Comparison of ENCODE assay signal across 8 mouse cellular contexts in the genomic region with DNA sequence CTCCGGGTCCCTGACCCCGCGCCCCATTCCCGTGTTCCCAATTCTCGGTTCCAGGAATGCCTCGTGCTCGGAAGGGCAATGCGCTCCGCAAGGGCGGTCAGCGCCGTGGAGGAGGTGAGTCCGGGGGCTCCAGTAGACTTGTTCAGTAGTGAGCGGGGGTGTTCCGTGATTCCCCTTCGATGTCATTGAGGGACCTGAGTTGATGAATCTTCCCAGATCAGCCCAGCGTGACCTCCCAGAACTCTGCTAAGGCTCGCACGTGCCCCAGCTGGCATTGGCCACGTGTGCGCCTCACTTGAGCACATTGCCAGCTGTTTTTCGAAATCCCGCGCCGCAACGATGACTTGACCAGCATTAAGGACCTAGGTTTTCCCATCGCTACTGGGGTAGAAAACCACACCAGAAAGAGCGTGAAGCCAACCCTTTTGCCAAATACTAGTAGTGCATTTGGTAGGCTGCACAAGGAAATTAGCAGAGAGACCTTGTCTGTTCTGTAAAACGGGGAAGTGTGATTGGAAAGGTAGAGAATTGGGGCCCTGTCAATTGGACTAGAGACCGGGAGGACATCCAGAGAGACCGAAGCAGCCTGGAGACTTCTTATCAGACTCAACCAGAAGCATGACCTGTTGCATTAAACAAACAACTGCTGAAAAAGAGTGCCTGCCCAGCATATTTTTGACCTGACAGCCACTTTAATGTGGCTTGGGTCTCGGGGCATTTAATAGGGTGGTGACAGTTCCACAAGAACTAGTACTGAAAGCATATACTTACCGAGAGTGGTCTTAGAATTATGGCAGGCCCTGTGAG. TPM values are rescaled to one million over a fixed set of nuclear protein-coding genes. Genes with fewer than 3 reads are reported as not detected.
DNase-seq lines count a peak whose midpoint lies in the region; ATAC-seq lines count a peak whose summit lies in the region.

No protein-coding gene starts in this region.

- H3K27ac ChIP-seq in forebrain, embryonic 14.5 days (ENCODE audit: low read depth, low read length): no peak overlapping the region
- peak overlapping the region; percentile 62; the same call in 1 of the 2 replicates for H3K27ac ChIP-seq in kidney, embryonic 16.5 days (ENCODE audit: low read length)

- 5% methylated on average over 33 of the region's 33 CpGs for whole genome bisulfite sequencing in forebrain, embryonic 14.5 days
- WGBS in kidney, embryonic 16.5 days: 1% methylated on average over 33 of the region's 33 CpGs

- peak overlapping the region; percentile 89 for H3K4me2 ChIP-seq in forebrain, embryonic 14.5 days (ENCODE audit: low read length)
- peak overlapping the region; percentile 95 for H3K4me2 ChIP-seq in kidney, embryonic 16.5 days (replicated peaks; ENCODE audit: low read depth, low read length)

- H3K4me3 ChIP-seq in forebrain, embryonic 14.5 days (ENCODE audit: low read depth, low read length): peak overlapping the region; percentile 68
- peak overlapping the region; percentile 80 for H3K4me3 ChIP-seq in kidney, embryonic 16.5 days (ENCODE audit: low read length)

- DNase-seq in layer of hippocampus, adult 11-12 months (ENCODE audit: low spot score): peak; percentile 57
- no peak for DNase-seq in layer of hippocampus, postnatal 36 days
- DNase-seq in adipocyte (ENCODE audit: low spot score): peak; percentile 76
- peak; percentile 45 for DNase-seq in forebrain, embryonic 14.5 days (ENCODE audit: low spot score)
- no peak for DNase-seq in B cell, adult 2 months
- DNase-seq in layer of hippocampus, adult 9-10 months (ENCODE audit: low spot score): no peak

- H3K4me1 ChIP-seq in forebrain, embryonic 14.5 days (ENCODE audit: control insufficient read depth, insufficient read depth, low read length): peaks cover 6% of the 10 kb centered on the region
- peaks cover 13% of the 10 kb centered on the region for H3K4me1 ChIP-seq in kidney, embryonic 16.5 days (ENCODE audit: insufficient read depth, low read length)

- no peaks in the 10 kb centered on the region for H3K9me3 ChIP-seq in forebrain, embryonic 14.5 days (replicated peaks; ENCODE audit: control insufficient read depth, low read length)
- H3K9me3 ChIP-seq in kidney, embryonic 16.5 days (ENCODE audit: low read length): no peaks in the 10 kb centered on the region

- no peaks in the 10 kb centered on the region for H3K27me3 ChIP-seq in forebrain, embryonic 14.5 days (replicated peaks; ENCODE audit: control insufficient read depth, insufficient read depth, low read length)
- H3K27me3 ChIP-seq in kidney, embryonic 16.5 days (ENCODE audit: insufficient read depth, low read length): no peaks in the 10 kb centered on the region

- peaks cover 36% of the 10 kb centered on the region for H3K36me3 ChIP-seq in forebrain, embryonic 14.5 days (ENCODE audit: control insufficient read depth, insufficient read depth, low read length)
- peaks cover 41% of the 10 kb centered on the region for H3K36me3 ChIP-seq in kidney, embryonic 16.5 days (ENCODE audit: insufficient read depth, low read length)

- H3K9ac ChIP-seq in forebrain, embryonic 14.5 days (ENCODE audit: low read length): peak overlapping the region; percentile 69
- peak overlapping the region; percentile 76 for H3K9ac ChIP-seq in kidney, embryonic 16.5 days (replicated peaks; ENCODE audit: low read length)

- no peak; the same call in 1 of the 2 replicates for ATAC-seq in forebrain, embryonic 14.5 days
- peak; percentile 46 for ATAC-seq in kidney, embryonic 16.5 days (ENCODE audit: low FRiP score, low TSS enrichment)
- ATAC-seq in megakaryocyte progenitor cell, adult 5-6 weeks (replicated peaks; ENCODE audit: poor library complexity): peak; percentile 24

RNA-seq across cellular contexts. Expression of a gene that starts 0.6 kb away (rescaled TPM):
- total RNA-seq in layer of hippocampus, postnatal 36 days (2021): 10 to 100 TPM; 11.2 to 13.8 TPM
- 18.7 and 19.1 TPM in 2 replicates for polyA plus RNA-seq in forebrain, embryonic 14.5 days (2014; fragmentation: Nextera tagmentation; extraction: Ambion mirVana)
- 60.7 and 64.3 TPM in 2 replicates for polyA plus RNA-seq in kidney, embryonic 16.5 days (2015; fragmentation: Nextera tagmentation; extraction: Ambion mirVana)
- 68.0 and 93.4 TPM in 2 replicates for total RNA-seq in megakaryocyte progenitor cell, adult 5-6 weeks (2015)
- total RNA-seq in megakaryocyte progenitor cell, adult 5-6 weeks (2017): 31.5 and 72.4 TPM in 2 replicates

RNA-seq across cellular contexts. Expression of a gene that starts 7.4 kb away (rescaled TPM):
- total RNA-seq in layer of hippocampus, postnatal 36 days (2021): 1 to 10 TPM; 1.3 to 1.8 TPM
- 0.66 and 1.0 TPM in 2 replicates for polyA plus RNA-seq in forebrain, embryonic 14.5 days (2014; fragmentation: Nextera tagmentation; extraction: Ambion mirVana)
- polyA plus RNA-seq in kidney, embryonic 16.5 days (2015; fragmentation: Nextera tagmentation; extraction: Ambion mirVana): 1.3 and 1.6 TPM in 2 replicates
- total RNA-seq in megakaryocyte progenitor cell, adult 5-6 weeks (2015): 1.4 and 1.7 TPM in 2 replicates
- 0.58 TPM in 1 of 2 replicates, not detected in the other for total RNA-seq in megakaryocyte progenitor cell, adult 5-6 weeks (2017)

RNA-seq across cellular contexts. Expression of a gene that starts 9.3 kb away (rescaled TPM):
- 10 to 100 TPM; 13.5 to 13.8 TPM for total RNA-seq in layer of hippocampus, postnatal 36 days (2021)
- 17.4 and 18.7 TPM in 2 replicates for polyA plus RNA-seq in forebrain, embryonic 14.5 days (2014; fragmentation: Nextera tagmentation; extraction: Ambion mirVana)
- polyA plus RNA-seq in kidney, embryonic 16.5 days (2015; fragmentation: Nextera tagmentation; extraction: Ambion mirVana): 21.8 and 24.1 TPM in 2 replicates
- total RNA-seq in megakaryocyte progenitor cell, adult 5-6 weeks (2015): 9.3 and 15.4 TPM in 2 replicates
- 9.3 and 10.4 TPM in 2 replicates for total RNA-seq in megakaryocyte progenitor cell, adult 5-6 weeks (2017)

RNA-seq across cellular contexts. Expression of a gene that starts 11.3 kb away (rescaled TPM):
- 1 to 10 TPM; 6.5 to 6.7 TPM for total RNA-seq in layer of hippocampus, postnatal 36 days (2021)
- 2.6 and 3.3 TPM in 2 replicates for polyA plus RNA-seq in forebrain, embryonic 14.5 days (2014; fragmentation: Nextera tagmentation; extraction: Ambion mirVana)
- 10.6 and 12.3 TPM in 2 replicates for polyA plus RNA-seq in kidney, embryonic 16.5 days (2015; fragmentation: Nextera tagmentation; extraction: Ambion mirVana)
- 0.44 and 0.54 TPM in 2 replicates for total RNA-seq in megakaryocyte progenitor cell, adult 5-6 weeks (2015)
- 0.54 and 1.1 TPM in 2 replicates for total RNA-seq in megakaryocyte progenitor cell, adult 5-6 weeks (2017)

RNA-seq across cellular contexts. Expression of a gene that starts 20.3 kb away (rescaled TPM):
- 10 to 100 TPM; 13.0 to 13.5 TPM for total RNA-seq in layer of hippocampus, postnatal 36 days (2021)
- 98.0 and 109 TPM in 2 replicates for polyA plus RNA-seq in forebrain, embryonic 14.5 days (2014; fragmentation: Nextera tagmentation; extraction: Ambion mirVana)
- polyA plus RNA-seq in kidney, embryonic 16.5 days (2015; fragmentation: Nextera tagmentation; extraction: Ambion mirVana): 131 and 132 TPM in 2 replicates
- total RNA-seq in megakaryocyte progenitor cell, adult 5-6 weeks (2015): 6.6 and 7.3 TPM in 2 replicates
- total RNA-seq in megakaryocyte progenitor cell, adult 5-6 weeks (2017): 2.8 and 4.1 TPM in 2 replicates

Comparison
In these comparisons a context has a peak if more than half of its experiments do, and no peak if none do; other contexts are left out.
1. DNase-seq: peak in layer of hippocampus, adult 11-12 months (single experiment), adipocyte (single experiment) and forebrain, embryonic 14.5 days (single experiment); none in layer of hippocampus, postnatal 36 days (0 of 2), B cell, adult 2 months (0 of 2) and layer of hippocampus, adult 9-10 months (single experiment).